Mouse (Mus musculus) limb, embryonic 14.5 days (tissue): ENCODE data around the gene Prss57. TPM values are rescaled to one million over a fixed set of nuclear protein-coding genes. Genes with fewer than 3 reads are reported as not detected.

Source experiments
- ATAC-seq: fragments of 200-750 bp; cut with Nextera tagmentation; 2 replicates; pipeline ENCODE4 v1.8.0; 2017; ENCODE audit warnings: low read depth, moderate number of reproducible peaks, moderate TSS enrichment; ENCODE audit not compliant: low FRiP score
- DNase-seq: peaks from one replicate; pipeline ENCODE4 v3.0.0-alpha.2; 2015; ENCODE audit warnings: low spot score
- H3K27ac ChIP-seq: fragments of 300-500 bp; sonication (generic); replicated peaks from 2 replicates; pipeline ENCODE4 v1.5.1; 2014; ENCODE audit warnings: low read depth, mild to moderate bottlenecking, low read length, moderate library complexity, mixed read lengths
- H3K27me3 ChIP-seq: fragments of 300-500 bp; sonication (generic); 2 replicates; pipeline ENCODE4 v1.6.1; 2014; ENCODE audit warnings: low read length, mixed read lengths; ENCODE audit not compliant: control insufficient read depth, insufficient read depth
- H3K36me3 ChIP-seq: fragments of 300-500 bp; sonication (generic); 2 replicates; pipeline ENCODE4 v1.6.1; 2014; ENCODE audit warnings: mild to moderate bottlenecking, low read length, moderate library complexity, mixed read lengths; ENCODE audit not compliant: control insufficient read depth, insufficient read depth
- H3K4me1 ChIP-seq: fragments of 300-500 bp; sonication (generic); 2 replicates; pipeline ENCODE4 v1.6.1; 2014; ENCODE audit warnings: antibody characterized with exemption, low read length, mixed read lengths; ENCODE audit not compliant: control insufficient read depth, insufficient read depth
- H3K4me2 ChIP-seq: fragments of 300-500 bp; sonication (generic); replicated peaks from 2 replicates; pipeline ENCODE4 v1.6.1; 2014; ENCODE audit warnings: low read depth, mild to moderate bottlenecking, low read length, moderate library complexity; ENCODE audit not compliant: severe bottlenecking
- H3K4me3 ChIP-seq: fragments of 300-500 bp; sonication (generic); replicated peaks from 2 replicates; pipeline ENCODE4 v1.5.1; 2014; ENCODE audit warnings: low read length
- H3K9ac ChIP-seq: fragments of 300-500 bp; sonication (generic); 2 replicates; pipeline ENCODE4 v1.6.1; 2014; ENCODE audit warnings: mild to moderate bottlenecking, low read depth, low read length, moderate library complexity; ENCODE audit not compliant: severe bottlenecking
- H3K9me3 ChIP-seq: fragments of 300-500 bp; sonication (generic); 2 replicates; pipeline ENCODE4 v1.6.1; 2016; ENCODE audit warnings: low read length; ENCODE audit not compliant: control insufficient read depth
- POLR2A ChIP-seq: fragments of 200-500 bp; IDR thresholded peaks from 2 replicates; pipeline ENCODE4 v1.8.0; 2012; ENCODE audit warnings: inconsistent platforms, mild to moderate bottlenecking, moderate library complexity, borderline replicate concordance; ENCODE audit not compliant: insufficient read depth, insufficient read length; ENCODE audit errors: extremely low read depth
- WGBS: fragments of 180-500 bp; shearing (Covaris S2); extraction: QIAGEN DNeasy Blood & Tissue Kit; methylation state at CpG from one replicate; pipeline ENCODE4 v1.1.7; 2014; 5-methylcytosine and 5-hydroxymethylcytosine counted together
- polyA plus RNA-seq, 2 experiments: library from polyadenylated mRNA; depleted of rRNA in 1 of 2; stranded (reverse) in 1 of 2; unstranded in 1 of 2; fragments of >200 nt; fragmentation: Nextera tagmentation in 1 of 2; extraction: Ambion mirVana in 1 of 2; gene quantifications; 2 replicates each; pipeline versions ENCODE4 v1.2.1 to v1.2.3; 2012 to 2014

Gene Prss57
- polyA plus RNA-seq, 2 experiments, result 0.06 TPM; not detected in 1

- Histone ChIP-seq H3K27me3 (no peaks in the 10 kb centered on the region), H3K4me1 (no peaks in the 10 kb centered on the region), H3K9ac (no peak overlapping the region), H3K4me2 (no peak overlapping the region), H3K27ac (no peak overlapping the region), H3K4me3 (no peak overlapping the region), H3K36me3 (peaks cover 76% of the 10 kb centered on the region), H3K9me3 (peaks cover 50% of the 10 kb centered on the region)
- ATAC-seq (no peak), DNase-seq (no peak)
- no peak for TF ChIP-seq POLR2A
- WGBS, result 88% methylated on average over 14 of the region's 14 CpGs
These were observed 54.1 kb downstream of the Prss57 start for GRCm38 (mm10) chr10:79736706-79737105.

GRCm38 (mm10) chr10:79735361-79735760, 55.4 kb downstream of the Prss57 start:
- ATAC-seq, result no peak
- no peak for DNase-seq

GRCm38 (mm10) chr10:79733847-79734246, 56.9 kb downstream of the Prss57 start:
- no peak for ATAC-seq
- 95% methylated on average over 15 of the region's 15 CpGs for WGBS
- H3K9ac ChIP-seq, result no peak overlapping the region

More at GRCm38 (mm10) chr10:79735361-79735760, 55.4 kb downstream of the Prss57 start:
- no peak overlapping the region for H3K4me2 ChIP-seq
- 34% methylated on average over 39 of the region's 52 CpGs for WGBS
- peaks cover 38% of the 10 kb centered on the region for H3K9me3 ChIP-seq
- H3K27me3 ChIP-seq, result no peaks in the 10 kb centered on the region
- no peak overlapping the region for H3K4me3 ChIP-seq
- no peak for TF ChIP-seq POLR2A
- no peak overlapping the region for H3K9ac ChIP-seq
- H3K36me3 ChIP-seq, result peaks cover 63% of the 10 kb centered on the region
- H3K4me1 ChIP-seq, result no peaks in the 10 kb centered on the region
- H3K27ac ChIP-seq, result no peak overlapping the region

GRCm38 (mm10) chr10:79732500-79732899, 58.3 kb downstream of the Prss57 start:
- Histone ChIP-seq H3K27ac (no peak overlapping the region), H3K4me1 (no peaks in the 10 kb centered on the region), H3K9me3 (peaks cover 9% of the 10 kb centered on the region), H3K36me3 (peaks cover 34% of the 10 kb centered on the region), H3K9ac (no peak overlapping the region), H3K4me3 (no peak overlapping the region), H3K27me3 (no peaks in the 10 kb centered on the region), H3K4me2 (no peak overlapping the region)
- 89% methylated on average over 1 of the region's 1 CpGs for WGBS
- ATAC-seq (no peak), DNase-seq (no peak)
- no peak for TF ChIP-seq POLR2A

More at GRCm38 (mm10) chr10:79733847-79734246, 56.9 kb downstream of the Prss57 start:
- Histone ChIP-seq H3K9me3 (peaks cover 22% of the 10 kb centered on the region), H3K4me1 (no peaks in the 10 kb centered on the region), H3K4me3 (no peak overlapping the region), H3K27ac (no peak overlapping the region), H3K36me3 (peaks cover 48% of the 10 kb centered on the region), H3K27me3 (no peaks in the 10 kb centered on the region), H3K4me2 (no peak overlapping the region)
- DNase-seq, result no peak
- no peak for TF ChIP-seq POLR2A

Other genes starting within 250 kb of the Prss57 start
Only the 30 nearest of the 34 such genes appear.
- not detected in 2 replicates for gene Theg, start 203.6 kb downstream of the Prss57 start, polyA plus RNA-seq (2012; rRNA removed)
- gene Theg, start 203.6 kb downstream of the Prss57 start, polyA plus RNA-seq (2014; fragmentation: Nextera tagmentation; extraction: Ambion mirVana), result not detected in 2 replicates
- gene C2cd4c, start 176.9 kb downstream of the Prss57 start, polyA plus RNA-seq (2012; rRNA removed), result 1.0 and 1.2 TPM in 2 replicates
- not detected in 2 replicates for gene C2cd4c, start 176.9 kb downstream of the Prss57 start, polyA plus RNA-seq (2014; fragmentation: Nextera tagmentation; extraction: Ambion mirVana)
- 30.2 and 33.0 TPM in 2 replicates for gene Shc2, start 153.0 kb downstream of the Prss57 start, polyA plus RNA-seq (2012; rRNA removed)
- 9.0 and 10.1 TPM in 2 replicates for gene Shc2, start 153.0 kb downstream of the Prss57 start, polyA plus RNA-seq (2014; fragmentation: Nextera tagmentation; extraction: Ambion mirVana)
- 0.14 and 0.22 TPM in 2 replicates for gene Odf3l2, start 145.2 kb downstream of the Prss57 start, polyA plus RNA-seq (2012; rRNA removed)
- gene Odf3l2, start 145.2 kb downstream of the Prss57 start, polyA plus RNA-seq (2014; fragmentation: Nextera tagmentation; extraction: Ambion mirVana), result 0.15 TPM in 1 of 2 replicates, not detected in the other
- 5.0 and 8.4 TPM in 2 replicates for gene Madcam1, start 126.4 kb downstream of the Prss57 start, polyA plus RNA-seq (2012; rRNA removed)
- 8.2 and 11.5 TPM in 2 replicates for gene Madcam1, start 126.4 kb downstream of the Prss57 start, polyA plus RNA-seq (2014; fragmentation: Nextera tagmentation; extraction: Ambion mirVana)
- gene Tpgs1, start 121.6 kb downstream of the Prss57 start, polyA plus RNA-seq (2012; rRNA removed), result 44.6 and 57.4 TPM in 2 replicates
- gene Tpgs1, start 121.6 kb downstream of the Prss57 start, polyA plus RNA-seq (2014; fragmentation: Nextera tagmentation; extraction: Ambion mirVana), result 66.0 and 67.0 TPM in 2 replicates
- gene Cdc34, start 108.8 kb downstream of the Prss57 start, polyA plus RNA-seq (2012; rRNA removed), result 138 and 156 TPM in 2 replicates
- gene Cdc34, start 108.8 kb downstream of the Prss57 start, polyA plus RNA-seq (2014; fragmentation: Nextera tagmentation; extraction: Ambion mirVana), result 106 and 110 TPM in 2 replicates
- gene Gzmm, start 101.9 kb downstream of the Prss57 start, polyA plus RNA-seq (2012; rRNA removed), result 1.1 and 1.4 TPM in 2 replicates
- gene Gzmm, start 101.9 kb downstream of the Prss57 start, polyA plus RNA-seq (2014; fragmentation: Nextera tagmentation; extraction: Ambion mirVana), result 0.66 and 0.82 TPM in 2 replicates
- gene Bsg, start 86.5 kb downstream of the Prss57 start, polyA plus RNA-seq (2012; rRNA removed), result 763 and 866 TPM in 2 replicates
- 805 and 825 TPM in 2 replicates for gene Bsg, start 86.5 kb downstream of the Prss57 start, polyA plus RNA-seq (2014; fragmentation: Nextera tagmentation; extraction: Ambion mirVana)
- 0.70 and 1.3 TPM in 2 replicates for gene Hcn2, start 74.3 kb downstream of the Prss57 start, polyA plus RNA-seq (2012; rRNA removed)
- gene Hcn2, start 74.3 kb downstream of the Prss57 start, polyA plus RNA-seq (2014; fragmentation: Nextera tagmentation; extraction: Ambion mirVana), result 0.18 and 0.21 TPM in 2 replicates
- gene Polrmt, start 44.4 kb downstream of the Prss57 start, polyA plus RNA-seq (2012; rRNA removed), result 64.1 and 75.3 TPM in 2 replicates
- 33.4 and 36.6 TPM in 2 replicates for gene Polrmt, start 44.4 kb downstream of the Prss57 start, polyA plus RNA-seq (2014; fragmentation: Nextera tagmentation; extraction: Ambion mirVana)
- gene Fgf22, start 35.9 kb downstream of the Prss57 start, polyA plus RNA-seq (2012; rRNA removed), result 0.13 and 0.22 TPM in 2 replicates
- 0.21 and 0.80 TPM in 2 replicates for gene Fgf22, start 35.9 kb downstream of the Prss57 start, polyA plus RNA-seq (2014; fragmentation: Nextera tagmentation; extraction: Ambion mirVana)
- 176 and 229 TPM in 2 replicates for gene Rnf126, start 24.0 kb downstream of the Prss57 start, polyA plus RNA-seq (2012; rRNA removed)
- gene Rnf126, start 24.0 kb downstream of the Prss57 start, polyA plus RNA-seq (2014; fragmentation: Nextera tagmentation; extraction: Ambion mirVana), result 100 and 103 TPM in 2 replicates
- gene Fstl3, start 13.7 kb downstream of the Prss57 start, polyA plus RNA-seq (2012; rRNA removed), result 11.6 and 14.7 TPM in 2 replicates
- 9.0 and 9.5 TPM in 2 replicates for gene Fstl3, start 13.7 kb downstream of the Prss57 start, polyA plus RNA-seq (2014; fragmentation: Nextera tagmentation; extraction: Ambion mirVana)
- 55.8 and 72.7 TPM in 2 replicates for gene Palm, start 2.6 kb upstream of the Prss57 start, polyA plus RNA-seq (2012; rRNA removed)
- 76.2 and 83.8 TPM in 2 replicates for gene Palm, start 2.6 kb upstream of the Prss57 start, polyA plus RNA-seq (2014; fragmentation: Nextera tagmentation; extraction: Ambion mirVana)
- gene Misp, start 30.0 kb upstream of the Prss57 start, polyA plus RNA-seq (2012; rRNA removed), result 0.41 and 0.50 TPM in 2 replicates
- gene Misp, start 30.0 kb upstream of the Prss57 start, polyA plus RNA-seq (2014; fragmentation: Nextera tagmentation; extraction: Ambion mirVana), result 0.54 and 1.2 TPM in 2 replicates
- 536 and 644 TPM in 2 replicates for gene Ptbp1, start 63.5 kb upstream of the Prss57 start, polyA plus RNA-seq (2012; rRNA removed)
- gene Ptbp1, start 63.5 kb upstream of the Prss57 start, polyA plus RNA-seq (2014; fragmentation: Nextera tagmentation; extraction: Ambion mirVana), result 262 and 279 TPM in 2 replicates
- 10.3 and 17.3 TPM in 2 replicates for gene Prtn3, start 83.5 kb upstream of the Prss57 start, polyA plus RNA-seq (2012; rRNA removed)
- gene Prtn3, start 83.5 kb upstream of the Prss57 start, polyA plus RNA-seq (2014; fragmentation: Nextera tagmentation; extraction: Ambion mirVana), result 5.9 and 8.2 TPM in 2 replicates
- 220 and 326 TPM in 2 replicates for gene Plppr3, start 83.7 kb upstream of the Prss57 start, polyA plus RNA-seq (2012; rRNA removed)
- 61.5 and 79.7 TPM in 2 replicates for gene Plppr3, start 83.7 kb upstream of the Prss57 start, polyA plus RNA-seq (2014; fragmentation: Nextera tagmentation; extraction: Ambion mirVana)
- gene Elane, start 95.3 kb upstream of the Prss57 start, polyA plus RNA-seq (2012; rRNA removed), result 0.35 and 1.8 TPM in 2 replicates
- gene Elane, start 95.3 kb upstream of the Prss57 start, polyA plus RNA-seq (2014; fragmentation: Nextera tagmentation; extraction: Ambion mirVana), result 0.62 and 1.2 TPM in 2 replicates
- 1.1 and 2.3 TPM in 2 replicates for gene Cfd, start 99.9 kb upstream of the Prss57 start, polyA plus RNA-seq (2012; rRNA removed)
- gene Cfd, start 99.9 kb upstream of the Prss57 start, polyA plus RNA-seq (2014; fragmentation: Nextera tagmentation; extraction: Ambion mirVana), result not detected in 2 replicates
- 54.6 and 73.8 TPM in 2 replicates for gene Med16, start 118.0 kb upstream of the Prss57 start, polyA plus RNA-seq (2012; rRNA removed)
- 33.4 and 38.3 TPM in 2 replicates for gene Med16, start 118.0 kb upstream of the Prss57 start, polyA plus RNA-seq (2014; fragmentation: Nextera tagmentation; extraction: Ambion mirVana)
- not detected in 2 replicates for gene Gm26602, start 119.9 kb upstream of the Prss57 start, polyA plus RNA-seq (2012; rRNA removed)
- gene Gm26602, start 119.9 kb upstream of the Prss57 start, polyA plus RNA-seq (2014; fragmentation: Nextera tagmentation; extraction: Ambion mirVana), result 6.6 TPM in 1 of 2 replicates, not detected in the other
- 2.5 and 2.8 TPM in 2 replicates for gene Kiss1r, start 126.0 kb upstream of the Prss57 start, polyA plus RNA-seq (2012; rRNA removed)
- 0.17 and 0.26 TPM in 2 replicates for gene Kiss1r, start 126.0 kb upstream of the Prss57 start, polyA plus RNA-seq (2014; fragmentation: Nextera tagmentation; extraction: Ambion mirVana)
- 158 and 219 TPM in 2 replicates for gene R3hdm4, start 130.2 kb upstream of the Prss57 start, polyA plus RNA-seq (2012; rRNA removed)
- gene R3hdm4, start 130.2 kb upstream of the Prss57 start, polyA plus RNA-seq (2014; fragmentation: Nextera tagmentation; extraction: Ambion mirVana), result 141 and 152 TPM in 2 replicates
- gene Arid3a, start 136.1 kb upstream of the Prss57 start, polyA plus RNA-seq (2012; rRNA removed), result 8.6 and 12.6 TPM in 2 replicates
- 4.8 and 5.0 TPM in 2 replicates for gene Arid3a, start 136.1 kb upstream of the Prss57 start, polyA plus RNA-seq (2014; fragmentation: Nextera tagmentation; extraction: Ambion mirVana)
- gene Wdr18, start 169.2 kb upstream of the Prss57 start, polyA plus RNA-seq (2012; rRNA removed), result 58.7 and 78.5 TPM in 2 replicates
- 99.8 and 106 TPM in 2 replicates for gene Wdr18, start 169.2 kb upstream of the Prss57 start, polyA plus RNA-seq (2014; fragmentation: Nextera tagmentation; extraction: Ambion mirVana)
- 0.72 and 0.76 TPM in 2 replicates for gene Grin3b, start 179.8 kb upstream of the Prss57 start, polyA plus RNA-seq (2012; rRNA removed)
- 0.23 and 0.55 TPM in 2 replicates for gene Grin3b, start 179.8 kb upstream of the Prss57 start, polyA plus RNA-seq (2014; fragmentation: Nextera tagmentation; extraction: Ambion mirVana)
- gene Tmem259, start 193.4 kb upstream of the Prss57 start, polyA plus RNA-seq (2012; rRNA removed), result 260 and 379 TPM in 2 replicates
- 24.5 and 25.2 TPM in 2 replicates for gene Tmem259, start 193.4 kb upstream of the Prss57 start, polyA plus RNA-seq (2014; fragmentation: Nextera tagmentation; extraction: Ambion mirVana)
- gene Cnn2, start 197.6 kb upstream of the Prss57 start, polyA plus RNA-seq (2012; rRNA removed), result 133 and 173 TPM in 2 replicates
- gene Cnn2, start 197.6 kb upstream of the Prss57 start, polyA plus RNA-seq (2014; fragmentation: Nextera tagmentation; extraction: Ambion mirVana), result 273 and 290 TPM in 2 replicates